Mouse (Mus musculus): ENCODE results near the gene Acat1.

DNA sequence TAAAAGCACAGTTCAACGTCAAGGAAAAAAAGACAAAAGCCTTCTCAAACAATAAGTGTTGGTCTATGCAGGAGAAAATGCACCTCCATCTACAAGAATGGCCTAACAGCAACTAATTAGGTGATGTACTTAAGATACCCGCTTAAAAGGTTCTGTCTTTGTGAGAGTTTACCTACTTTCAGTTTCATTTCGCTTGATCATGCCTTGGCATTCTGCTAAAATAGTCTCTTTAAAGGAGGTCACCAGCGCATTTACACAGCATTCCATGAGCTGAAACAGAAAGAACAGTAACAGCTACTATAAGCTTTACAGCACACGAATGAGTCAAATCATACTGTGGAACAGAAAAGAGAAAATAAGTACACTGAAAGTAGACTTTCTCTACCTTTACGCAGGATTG, 24.6 kb upstream of the Acat1 start:
- no peak for TF ChIP-seq CTCF (IDR thresholded peaks at IDR 0.05; ENCODE audit: low read depth, low read length)
- no peak for TF ChIP-seq POLR2A (IDR thresholded peaks at IDR 0.05; ENCODE audit: borderline replicate concordance, low read depth, low read length)
